Mouse (Mus musculus) myocyte (in vitro differentiated cells): ENCODE results near the gene Grin2a. TPM values are rescaled to one million over a fixed set of nuclear protein-coding genes. Genes with fewer than 3 reads are reported as not detected.

Source experiments
- H3K27me3 ChIP-seq: one replicate; pipeline ENCODE4 v1.6.1; 2011; ENCODE audit not compliant: control insufficient read depth, insufficient read depth, insufficient read length
- H3K36me3 ChIP-seq: one replicate; pipeline ENCODE4 v1.6.1; 2011; ENCODE audit not compliant: control insufficient read depth, insufficient read depth
- H3K4me2 ChIP-seq: one replicate; pipeline ENCODE4 v1.6.1; 2011; ENCODE audit warnings: low read depth, control low read depth
- H3K4me3 ChIP-seq: one replicate; pipeline ENCODE4 v1.5.1; 2011; ENCODE audit warnings: mild to moderate bottlenecking, control low read depth, moderate library complexity
- H3K79me2 ChIP-seq: one replicate; pipeline ENCODE4 v1.6.1; 2011; ENCODE audit not compliant: control insufficient read depth, insufficient read depth
- H3ac ChIP-seq: one replicate; pipeline ENCODE4 v1.6.1; 2011; ENCODE audit not compliant: control insufficient read depth, insufficient read length
- CEBPB ChIP-seq: IDR thresholded peaks from 2 replicates; pipeline ENCODE4 v1.6.1; 2011; ENCODE audit warnings: mild to moderate bottlenecking, moderate library complexity; ENCODE audit not compliant: poor library complexity, insufficient read depth, severe bottlenecking
- E2F4 ChIP-seq: IDR thresholded peaks from one replicate; pipeline ENCODE4 v1.6.1; 2011; ENCODE audit warnings: mild to moderate bottlenecking, control low read depth, moderate library complexity; ENCODE audit not compliant: insufficient read depth
- MAX ChIP-seq: IDR thresholded peaks from one replicate; pipeline ENCODE4 v1.6.1; 2011; ENCODE audit warnings: low read depth, mild to moderate bottlenecking, control low read depth
- MYOD1 ChIP-seq, 3 experiments: IDR thresholded peaks; one replicate each; pipeline ENCODE4 v1.6.1; 2011; ENCODE audit warnings: control low read depth in 2 of 3, low read depth in 2 of 3, mild to moderate bottlenecking in 2 of 3, moderate library complexity in 1 of 3; ENCODE audit not compliant: insufficient read length in 2 of 3, control insufficient read depth in 1 of 3
- MYOG ChIP-seq, 3 experiments: IDR thresholded peaks; one replicate each; pipeline ENCODE4 v1.6.1; 2011; ENCODE audit warnings: control low read depth in 2 of 3, low read depth in 2 of 3, mild to moderate bottlenecking in 2 of 3; ENCODE audit not compliant: insufficient read length in 2 of 3, control insufficient read depth in 1 of 3, insufficient read depth in 1 of 3
- POLR2A ChIP-seq: IDR thresholded peaks from one replicate; pipeline ENCODE4 v1.6.1; 2011; ENCODE audit warnings: low read depth, mild to moderate bottlenecking, control low read depth, moderate library complexity; ENCODE audit not compliant: insufficient read length
- POLR2AphosphoS2 ChIP-seq: IDR thresholded peaks from one replicate; pipeline ENCODE4 v1.6.1; 2011; ENCODE audit warnings: low read depth, control low read depth; ENCODE audit not compliant: insufficient read length
- REST ChIP-seq: IDR thresholded peaks from one replicate; pipeline ENCODE4 v1.6.1; 2011; ENCODE audit warnings: mild to moderate bottlenecking, control low read depth, moderate library complexity; ENCODE audit not compliant: insufficient read depth, insufficient read length
- SRF ChIP-seq: IDR thresholded peaks from one replicate; pipeline ENCODE4 v1.6.1; 2011; ENCODE audit warnings: low read depth; ENCODE audit not compliant: control insufficient read depth, insufficient read length
- TCF12 ChIP-seq: IDR thresholded peaks from one replicate; pipeline ENCODE4 v1.6.1; 2011; ENCODE audit warnings: mild to moderate bottlenecking, control low read depth; ENCODE audit not compliant: poor library complexity, insufficient read depth, severe bottlenecking
- TCF3 ChIP-seq: IDR thresholded peaks from one replicate; pipeline ENCODE4 v1.6.1; 2011; ENCODE audit warnings: low read depth, control low read depth; ENCODE audit not compliant: insufficient read length
- USF1 ChIP-seq: IDR thresholded peaks from one replicate; pipeline ENCODE4 v1.6.1; 2011; ENCODE audit warnings: low read depth, mild to moderate bottlenecking, control low read depth, moderate library complexity
- polyA plus RNA-seq: library from polyadenylated mRNA; unstranded; fragments of >200 nt; fragmentation: generic; extraction: Trizol; gene quantifications from one replicate; pipeline ENCODE4 v1.2.1, GENCODE M21; 2012; ENCODE audit warnings: missing spikeins

Grin2a gene
- polyA plus RNA-seq, 1 experiment = 0.01 TPM

DNA sequence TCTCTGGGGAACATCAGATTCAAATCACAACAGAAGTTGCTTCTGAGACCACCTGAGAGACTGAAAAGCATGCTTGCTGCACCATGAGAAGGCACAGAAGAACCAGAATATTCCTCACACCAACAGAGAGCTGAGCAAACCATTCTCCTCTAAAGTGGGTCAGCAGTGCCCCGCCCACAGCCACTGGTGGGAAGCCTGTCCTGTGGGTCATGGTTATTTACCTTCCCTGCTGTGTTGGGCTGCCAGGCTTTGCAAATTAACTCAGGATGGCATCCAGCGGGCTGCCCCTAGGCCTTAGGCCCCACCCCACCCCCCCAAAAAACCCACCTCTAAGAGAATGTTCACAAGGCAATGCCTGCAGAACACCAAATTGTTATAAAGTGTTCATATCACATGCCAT lies 96.2 kb downstream of the Grin2a start:
- H3K36me3 ChIP-seq = no peaks in the 10 kb centered on the region
- no peak overlapping the region for H3ac ChIP-seq
- peaks cover 7% of the 10 kb centered on the region for H3K27me3 ChIP-seq
- no peaks in the 10 kb centered on the region for H3K79me2 ChIP-seq
- TF ChIP-seq TCF12 = no peak
- TF ChIP-seq E2F4 = no peak
- TF ChIP-seq TCF3 = no peak
- TF ChIP-seq CEBPB = no peak
- H3K4me2 ChIP-seq = no peak overlapping the region
- no peak overlapping the region for H3K4me3 ChIP-seq

DNA sequence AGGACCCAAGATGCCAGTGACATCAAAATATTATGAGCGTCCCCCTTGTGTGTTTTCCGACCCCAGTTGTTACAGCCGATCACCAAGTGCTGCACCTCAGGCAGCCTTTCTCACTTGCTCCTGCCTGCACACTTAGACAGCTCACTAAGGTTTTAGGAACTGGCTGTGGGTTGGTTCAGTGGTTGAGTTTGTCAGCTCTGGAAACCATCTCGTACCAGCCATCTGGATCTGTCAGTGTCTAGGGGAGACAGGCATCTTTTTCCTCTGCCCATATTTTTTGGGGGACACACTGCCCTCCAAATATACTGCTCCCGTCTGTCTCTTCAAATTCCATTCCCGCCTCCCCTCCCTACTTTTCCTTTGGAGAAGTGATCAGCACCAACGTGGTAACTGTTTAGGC lies 99.8 kb downstream of the Grin2a start:
- H3ac ChIP-seq = no peak overlapping the region
- no peak for TF ChIP-seq MAX
- no peak for TF ChIP-seq REST
- no peak for TF ChIP-seq TCF12
- TF ChIP-seq USF1 = no peak
- no peak for TF ChIP-seq SRF
- TF ChIP-seq POLR2AphosphoS2 = no peak
- TF ChIP-seq MYOG (IDR thresholded peaks at IDR 0.05; ENCODE audit: control insufficient read depth in 1 of 3, insufficient read depth in 1 of 3, insufficient read length in 2 of 3, low read depth in 2 of 3) = no peak
- no peak for TF ChIP-seq TCF3
- no peak for TF ChIP-seq POLR2A
- no peak for TF ChIP-seq E2F4
- no peak for TF ChIP-seq CEBPB
- no peak for TF ChIP-seq MYOD1 (IDR thresholded peaks at IDR 0.05; ENCODE audit: control insufficient read depth in 1 of 3, insufficient read length in 2 of 3, low read depth in 2 of 3)

DNA sequence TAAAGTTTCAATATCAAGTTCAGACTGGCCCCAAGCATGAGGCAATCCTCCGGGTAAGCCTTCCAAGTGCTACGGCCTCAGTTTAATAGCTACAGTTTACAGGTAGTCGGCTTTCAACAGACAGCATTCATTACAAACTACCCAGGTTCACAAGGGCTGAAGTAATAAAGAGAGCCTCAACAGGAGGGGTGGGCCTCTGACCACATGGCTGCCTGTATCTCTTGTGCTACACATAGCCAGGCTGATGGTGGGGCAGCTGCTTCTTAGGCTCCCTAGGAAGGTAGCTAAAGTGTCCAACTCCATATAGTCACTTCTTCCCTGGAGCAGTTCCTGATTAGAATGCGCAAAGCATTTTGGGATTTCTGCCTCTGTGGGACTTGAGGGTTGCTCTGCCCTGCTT lies 109.2 kb downstream of the Grin2a start:
- Histone ChIP-seq H3K4me3 (no peak overlapping the region), H3K4me2 (no peak overlapping the region), H3K79me2 (no peaks in the 10 kb centered on the region), H3K36me3 (no peaks in the 10 kb centered on the region), H3K27me3 (no peaks in the 10 kb centered on the region), H3ac (no peak overlapping the region)
- TF ChIP-seq MAX (no peak), E2F4 (no peak), POLR2AphosphoS2 (no peak), CEBPB (no peak), TCF12 (no peak), TCF3 (no peak), USF1 (no peak), MYOG (IDR thresholded peaks at IDR 0.05; ENCODE audit: control insufficient read depth in 1 of 3, insufficient read depth in 1 of 3, insufficient read length in 2 of 3, low read depth in 2 of 3) (no peak), POLR2A (no peak), SRF (no peak), MYOD1 (IDR thresholded peaks at IDR 0.05; ENCODE audit: control insufficient read depth in 1 of 3, insufficient read length in 2 of 3, low read depth in 2 of 3) (no peak), REST (no peak)

More for the DNA sequence above, 99.8 kb downstream of the Grin2a start:
- Histone ChIP-seq H3K4me2 (no peak overlapping the region), H3K36me3 (no peaks in the 10 kb centered on the region), H3K27me3 (no peaks in the 10 kb centered on the region), H3K4me3 (no peak overlapping the region), H3K79me2 (no peaks in the 10 kb centered on the region)

DNA sequence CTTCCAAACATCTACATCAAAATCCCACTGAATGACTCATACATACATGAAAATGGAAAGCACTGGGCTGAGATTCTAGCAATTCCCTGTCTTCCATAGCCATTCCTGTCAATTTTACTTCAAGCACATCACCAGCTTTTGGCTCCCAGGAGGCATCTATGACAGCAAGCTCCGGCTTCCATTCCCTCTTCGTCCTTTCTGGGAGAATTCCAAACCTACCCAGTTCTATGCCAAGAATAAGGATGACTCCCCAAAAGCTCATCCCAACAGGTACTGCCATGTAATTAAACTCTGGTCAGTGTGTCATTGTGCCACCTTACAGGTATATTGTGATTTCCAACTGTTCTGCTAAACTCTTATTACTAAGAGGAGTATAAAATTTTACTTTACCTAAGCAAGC lies 111.2 kb downstream of the Grin2a start:
- Histone ChIP-seq H3K4me3 (no peak overlapping the region), H3K4me2 (no peak overlapping the region), H3K36me3 (no peaks in the 10 kb centered on the region), H3ac (no peak overlapping the region), H3K27me3 (no peaks in the 10 kb centered on the region), H3K79me2 (no peaks in the 10 kb centered on the region)
- no peak for TF ChIP-seq TCF3
- no peak for TF ChIP-seq E2F4
- no peak for TF ChIP-seq TCF12
- no peak for TF ChIP-seq SRF
- no peak for TF ChIP-seq USF1
- TF ChIP-seq POLR2AphosphoS2 = no peak
- no peak for TF ChIP-seq CEBPB

DNA sequence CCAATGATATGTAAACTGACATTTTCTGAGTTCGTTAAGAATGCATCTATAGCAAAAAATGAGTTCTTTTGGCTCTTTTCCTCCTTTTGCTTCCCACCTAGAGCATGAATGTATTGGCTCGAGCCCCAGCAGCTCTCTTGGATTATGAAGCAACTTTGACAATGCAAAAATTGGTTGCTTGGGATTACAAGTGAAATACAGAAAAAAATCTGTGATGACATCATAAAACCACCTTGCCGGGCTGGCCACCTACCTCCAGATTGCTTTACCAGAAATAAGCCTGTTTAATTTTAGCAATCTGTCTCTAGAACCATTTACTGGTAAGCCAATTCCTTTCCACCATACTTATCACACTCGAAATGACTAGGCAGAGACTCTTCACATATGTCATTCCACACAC lies 112.9 kb downstream of the Grin2a start:
- no peak overlapping the region for H3K4me2 ChIP-seq
- H3K36me3 ChIP-seq = no peaks in the 10 kb centered on the region
- H3K4me3 ChIP-seq = no peak overlapping the region
- no peaks in the 10 kb centered on the region for H3K27me3 ChIP-seq
- H3K79me2 ChIP-seq = no peaks in the 10 kb centered on the region
- TF ChIP-seq MAX = no peak
- TF ChIP-seq POLR2AphosphoS2 = no peak
- no peak for TF ChIP-seq USF1
- TF ChIP-seq TCF3 = no peak
- no peak for TF ChIP-seq E2F4
- TF ChIP-seq REST = no peak
- no peak for TF ChIP-seq TCF12
- no peak for TF ChIP-seq SRF
- no peak for TF ChIP-seq CEBPB
- TF ChIP-seq MYOG (IDR thresholded peaks at IDR 0.05; ENCODE audit: control insufficient read depth in 1 of 3, insufficient read depth in 1 of 3, insufficient read length in 2 of 3, low read depth in 2 of 3) = no peak
- TF ChIP-seq POLR2A = no peak
- TF ChIP-seq MYOD1 (IDR thresholded peaks at IDR 0.05; ENCODE audit: control insufficient read depth in 1 of 3, insufficient read length in 2 of 3, low read depth in 2 of 3) = no peak
- no peak overlapping the region for H3ac ChIP-seq
